Mouse (Mus musculus) CH12.LX (cell line): ENCODE data around the gene Grid2. TPM values are rescaled to one million over a fixed set of nuclear protein-coding genes. Genes with fewer than 3 reads are reported as not detected.

ENCODE experiments used
- DNase-seq: peaks from one replicate; pipeline ENCODE4 v3.0.0-alpha.2; 2013; ENCODE audit errors: extremely low read depth
- H3K27ac ChIP-seq: 2 replicates; pipeline ENCODE4 v1.5.1; 2012; ENCODE audit warnings: low read depth, mild to moderate bottlenecking, control low read depth, moderate library complexity; ENCODE audit not compliant: insufficient read depth
- H3K27me3 ChIP-seq: replicated peaks from 2 replicates; pipeline ENCODE3; 2012; ENCODE audit warnings: inconsistent platforms
- H3K36me3 ChIP-seq, 2 experiments: replicated peaks in 1 of 2; 2 replicates each; pipeline versions ENCODE3 to v1.6.1; 2012; ENCODE audit warnings: inconsistent platforms in 1 of 2, low read length in 1 of 2, mild to moderate bottlenecking in 1 of 2, mixed read lengths in 1 of 2, moderate library complexity in 1 of 2; ENCODE audit not compliant: control insufficient read depth in 1 of 2, insufficient read depth in 1 of 2
- H3K4me1 ChIP-seq, 2 experiments: 2 replicates each; pipeline ENCODE4 v1.6.1; 2012; ENCODE audit warnings: inconsistent platforms in 1 of 2, moderate library complexity in 1 of 2; ENCODE audit not compliant: insufficient read depth in 2 of 2, control insufficient read depth in 1 of 2
- H3K4me2 ChIP-seq: 2 replicates; pipeline ENCODE4 v1.6.1; 2012; ENCODE audit warnings: low read depth, mild to moderate bottlenecking, control low read depth; ENCODE audit not compliant: poor library complexity, insufficient read depth, severe bottlenecking
- H3K4me3 ChIP-seq, 3 experiments: fragments of 150-350 bp in 1 of 3; sonication (generic) in 1 of 3; replicated peaks in 1 of 3; 2 replicates each; pipeline versions ENCODE3 to v1.5.1; 2011 to 2012; ENCODE audit warnings: low read depth in 2 of 3, low read length in 2 of 3, mild to moderate bottlenecking in 2 of 3, moderate library complexity in 2 of 3, control low read depth in 1 of 3, improper control_type of control experiment in 1 of 3, inconsistent platforms in 1 of 3, mixed read lengths in 1 of 3; ENCODE audit not compliant: poor library complexity in 1 of 3
- H3K79me2 ChIP-seq: replicated peaks from 2 replicates; pipeline ENCODE4 v1.6.1; 2012; ENCODE audit warnings: mild to moderate bottlenecking, moderate library complexity; ENCODE audit not compliant: control insufficient read depth, poor library complexity, insufficient read depth, severe bottlenecking; ENCODE audit errors: extremely low read depth
- H3K9ac ChIP-seq: 2 replicates; pipeline ENCODE4 v1.6.1; 2012; ENCODE audit warnings: low read depth, mild to moderate bottlenecking, control low read depth, moderate library complexity; ENCODE audit not compliant: insufficient read depth
- H3K9me3 ChIP-seq: replicated peaks from 2 replicates; pipeline ENCODE3; 2012; ENCODE audit warnings: low read length, inconsistent platforms, mixed read lengths
- BHLHE40 ChIP-seq: IDR thresholded peaks from 2 replicates; pipeline ENCODE4 v1.6.1; 2011; ENCODE audit warnings: mild to moderate bottlenecking, low read depth, low read length, improper control_type of control experiment
- CHD2 ChIP-seq: IDR thresholded peaks from 2 replicates; pipeline ENCODE4 v1.6.1; 2011; ENCODE audit warnings: low read length, improper control_type of control experiment
- ELF1 ChIP-seq: IDR thresholded peaks from 2 replicates; pipeline ENCODE4 v1.6.1; 2014; ENCODE audit warnings: low read depth, mild to moderate bottlenecking, inconsistent platforms, low read length, improper control_type of control experiment
- EP300 ChIP-seq: IDR thresholded peaks from 2 replicates; pipeline ENCODE4 v1.6.1; 2011; ENCODE audit warnings: low read length, improper control_type of control experiment
- ETS1 ChIP-seq: conservative IDR thresholded peaks from 2 replicates; pipeline ENCODE4 v1.6.1; 2012; ENCODE audit warnings: low read depth, mild to moderate bottlenecking, inconsistent platforms, low read length, improper control_type of control experiment, moderate library complexity
- HCFC1 ChIP-seq: IDR thresholded peaks from 2 replicates; pipeline ENCODE4 v1.6.1; 2012; ENCODE audit warnings: low read depth, mild to moderate bottlenecking, inconsistent platforms, low read length, improper control_type of control experiment
- IRF4 ChIP-seq: IDR thresholded peaks from 2 replicates; pipeline ENCODE4 v1.6.1; 2014; ENCODE audit warnings: low read depth, mild to moderate bottlenecking, inconsistent platforms, low read length, improper control_type of control experiment
- MAFK ChIP-seq: IDR thresholded peaks from 2 replicates; pipeline ENCODE4 v1.6.1; 2011; ENCODE audit warnings: low read length, improper control_type of control experiment; ENCODE audit not compliant: insufficient replicate concordance
- MAX ChIP-seq: IDR thresholded peaks from 2 replicates; pipeline ENCODE4 v1.6.1; 2011; ENCODE audit warnings: low read length, improper control_type of control experiment
- MAZ ChIP-seq: IDR thresholded peaks from 2 replicates; pipeline ENCODE4 v1.6.1; 2012; ENCODE audit warnings: low read depth, mild to moderate bottlenecking, inconsistent platforms, low read length, improper control_type of control experiment, moderate library complexity
- MEF2A ChIP-seq: IDR thresholded peaks from 2 replicates; pipeline ENCODE4 v1.6.1; 2014; ENCODE audit warnings: low read depth, mild to moderate bottlenecking, inconsistent platforms, low read length, improper control_type of control experiment, borderline replicate concordance
- NELFE ChIP-seq: IDR thresholded peaks from 2 replicates; pipeline ENCODE4 v1.6.1; 2011; ENCODE audit warnings: low read depth, low read length, improper control_type of control experiment
- NRF1 ChIP-seq: IDR thresholded peaks from 2 replicates; pipeline ENCODE4 v1.6.1; 2014; ENCODE audit warnings: low read depth, mild to moderate bottlenecking, inconsistent platforms, low read length, improper control_type of control experiment, moderate library complexity
- PAX5 ChIP-seq: IDR thresholded peaks from 2 replicates; pipeline ENCODE4 v1.6.1; 2012; ENCODE audit warnings: low read length, inconsistent platforms, mixed read lengths
- POLR2A ChIP-seq: IDR thresholded peaks from 2 replicates; pipeline ENCODE4 v1.6.1; 2011; ENCODE audit warnings: low read depth, mild to moderate bottlenecking, improper control_type of control experiment, low read length
- RCOR1 ChIP-seq: conservative IDR thresholded peaks from 2 replicates; pipeline ENCODE4 v1.6.1; 2012; ENCODE audit warnings: low read depth, mild to moderate bottlenecking, inconsistent platforms, low read length, improper control_type of control experiment
- SIN3A ChIP-seq: IDR thresholded peaks from 2 replicates; pipeline ENCODE4 v1.6.1; 2012; ENCODE audit warnings: low read length, improper control_type of control experiment, inconsistent platforms
- USF2 ChIP-seq: conservative IDR thresholded peaks from 2 replicates; pipeline ENCODE4 v1.6.1; 2011; ENCODE audit warnings: low read depth, low read length, improper control_type of control experiment
- dilution Hi-C: fragments of 300-500 bp; cut with MboI; formaldehyde crosslinking; loops from 2 replicates; pipeline ENCODE4 v1.14.3; 2020; ENCODE audit warnings: low sequenced_read_pairs; ENCODE audit not compliant: extremely low pct_unique_long_range_greater_than_20kb, extremely low pct_ligation_motif_present
- in situ Hi-C: fragments of 300-500 bp; cut with MboI; formaldehyde crosslinking; loops from 3 replicates; pipeline ENCODE4 v1.14.3; 2019; ENCODE audit warnings: low sequenced_read_pairs, low pct_ligation_motif_present, low pct_unique_long_range_greater_than_20kb, mixed read lengths
- polyA plus RNA-seq: library from polyadenylated mRNA; unstranded; fragments of >175 nt; gene quantifications from 2 replicates; pipeline ENCODE4 v1.2.1, GENCODE M21; 2012; ENCODE audit warnings: low read depth; ENCODE audit not compliant: insufficient read length
- total RNA-seq, 2 experiments: library from RNA; depleted of rRNA; stranded (reverse); fragments of 300-350 nt in 1 of 2; fragments of >200 nt in 1 of 2; gene quantifications; 2 replicates each; pipeline ENCODE4 v1.2.3; 2012 to 2014

Grid2 gene
- total and polyA plus RNA-seq, 3 experiments, result not detected

GRCm38 (mm10) chr6:63635970-63636369, 380.3 kb downstream of the Grid2 start:
- no peak for TF ChIP-seq SIN3A
- TF ChIP-seq MAZ, result no peak
- no peak for TF ChIP-seq NELFE
- no peak for TF ChIP-seq PAX5
- no peak for TF ChIP-seq EP300
- no peak for TF ChIP-seq MEF2A
- dilution Hi-C loops, result no loop called here

DNA sequence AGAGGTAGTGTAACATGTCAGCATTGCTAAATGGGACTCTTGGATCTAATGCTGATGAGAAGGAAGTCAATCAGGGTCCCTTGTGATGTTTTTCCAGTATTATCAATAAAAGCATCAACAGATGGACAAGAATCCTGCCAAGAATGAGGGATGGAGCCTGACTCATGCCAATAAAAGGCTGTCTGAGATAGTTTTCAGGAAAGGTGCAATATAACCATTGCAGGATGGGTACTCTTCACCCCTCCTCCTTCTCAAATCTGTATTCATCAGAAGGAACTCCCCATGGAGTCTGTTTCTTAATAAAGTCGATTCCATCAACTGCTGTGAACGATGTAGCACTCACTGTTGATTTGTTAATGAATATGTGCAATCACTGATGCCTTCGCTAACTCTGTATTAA, 403.7 kb downstream of the Grid2 start:
- Histone ChIP-seq H3K4me3 (no peak overlapping the region), H3K27me3 (no peaks in the 10 kb centered on the region), H3K79me2 (no peaks in the 10 kb centered on the region), H3K4me1 (no peaks in the 10 kb centered on the region), H3K4me2 (no peak overlapping the region), H3K9ac (no peak overlapping the region), H3K9me3 (peaks cover 10% of the 10 kb centered on the region), H3K27ac (no peak overlapping the region), H3K36me3 (no peaks in the 10 kb centered on the region)
- TF ChIP-seq NRF1 (no peak), BHLHE40 (no peak), NELFE (no peak), ETS1 (no peak), MAX (no peak), HCFC1 (no peak), EP300 (no peak), USF2 (no peak), MAFK (no peak), CHD2 (no peak), IRF4 (no peak)
- DNase-seq, result no peak
- in situ Hi-C loops (no loop called here), dilution Hi-C loops (no loop called here)

More at GRCm38 (mm10) chr6:63635970-63636369, 380.3 kb downstream of the Grid2 start:
- Histone ChIP-seq H3K79me2 (no peaks in the 10 kb centered on the region), H3K27me3 (no peaks in the 10 kb centered on the region), H3K4me1 (no peaks in the 10 kb centered on the region), H3K27ac (no peak overlapping the region), H3K9ac (no peak overlapping the region), H3K4me3 (no peak overlapping the region), H3K4me2 (no peak overlapping the region), H3K9me3 (peaks cover 18% of the 10 kb centered on the region), H3K36me3 (no peaks in the 10 kb centered on the region)
- in situ Hi-C loops, result no loop called here
- no peak for DNase-seq

- H3K4me1 ChIP-seq, result no peaks in the 10 kb centered on the region
- no peaks in the 10 kb centered on the region for H3K27me3 ChIP-seq
- no peak overlapping the region for H3K4me3 ChIP-seq
- dilution Hi-C loops, result no loop called here
- H3K79me2 ChIP-seq, result no peaks in the 10 kb centered on the region
- no peak overlapping the region for H3K4me2 ChIP-seq
- H3K9ac ChIP-seq, result no peak overlapping the region
- H3K36me3 ChIP-seq, result no peaks in the 10 kb centered on the region
- H3K9me3 ChIP-seq, result peaks cover 8% of the 10 kb centered on the region
- in situ Hi-C loops, result no loop called here
- TF ChIP-seq POLR2A, result no peak
- TF ChIP-seq ELF1, result no peak
- TF ChIP-seq EP300, result no peak
- TF ChIP-seq MEF2A, result no peak
- TF ChIP-seq RCOR1, result no peak
- H3K27ac ChIP-seq, result no peak overlapping the region
- DNase-seq, result no peak
These were observed 430.0 kb downstream of the Grid2 start for GRCm38 (mm10) chr6:63685689-63686088.
